Mouse (Mus musculus) neural tube, embryonic 11.5 days (tissue): ENCODE measurements around the gene 5031439G07Rik. TPM values are rescaled to one million over a fixed set of nuclear protein-coding genes. Genes with fewer than 3 reads are reported as not detected.
"Not testable (repeated sequence)": the region's sequence is repeated elsewhere in the genome, so short reads cannot be mapped to it uniquely, and the experiment has no call there.

Source experiments
- ATAC-seq: fragments of 200-750 bp; cut with Nextera tagmentation; 2 replicates; pipeline ENCODE4 v1.8.0; 2017; ENCODE audit warnings: moderate number of reproducible peaks, mild to moderate bottlenecking, moderate TSS enrichment, moderate library complexity; ENCODE audit not compliant: insufficient read depth, low FRiP score, low TSS enrichment
- DNase-seq: peaks from one replicate; pipeline ENCODE4 v3.0.0-alpha.2; 2015; ENCODE audit warnings: low spot score
- H3K27ac ChIP-seq: fragments of 300-500 bp; sonication (generic); 2 replicates; pipeline ENCODE4 v1.5.1; 2014; ENCODE audit warnings: low read depth, mild to moderate bottlenecking, low read length
- H3K27me3 ChIP-seq: fragments of 300-500 bp; sonication (generic); 2 replicates; pipeline ENCODE4 v1.6.1; 2014; ENCODE audit warnings: mild to moderate bottlenecking, low read length, mixed read lengths; ENCODE audit not compliant: control insufficient read depth, insufficient read depth
- H3K36me3 ChIP-seq: fragments of 300-500 bp; sonication (generic); 2 replicates; pipeline ENCODE4 v1.6.1; 2014; ENCODE audit warnings: mild to moderate bottlenecking, low read length, moderate library complexity, mixed read lengths; ENCODE audit not compliant: control insufficient read depth, insufficient read depth
- H3K4me1 ChIP-seq: fragments of 300-500 bp; sonication (generic); 2 replicates; pipeline ENCODE4 v1.6.1; 2014; ENCODE audit warnings: low read length, mixed read lengths; ENCODE audit not compliant: control insufficient read depth, insufficient read depth
- H3K4me2 ChIP-seq: fragments of 300-500 bp; sonication (generic); 2 replicates; pipeline ENCODE4 v1.6.1; 2014; ENCODE audit warnings: low read depth, mild to moderate bottlenecking, moderate library complexity
- H3K4me3 ChIP-seq: fragments of 300-500 bp; sonication (generic); 2 replicates; pipeline ENCODE4 v1.5.1; 2014; ENCODE audit warnings: low read depth, low read length
- H3K9ac ChIP-seq: fragments of 300-500 bp; sonication (generic); 2 replicates; pipeline ENCODE4 v1.6.1; 2014; ENCODE audit warnings: mild to moderate bottlenecking, low read length
- H3K9me3 ChIP-seq: fragments of 300-500 bp; sonication (generic); 2 replicates; pipeline ENCODE4 v1.6.1; 2016; ENCODE audit warnings: low read length; ENCODE audit not compliant: control insufficient read depth
- WGBS: fragments of 180-500 bp; shearing (Covaris S2); extraction: QIAGEN DNeasy Blood & Tissue Kit; methylation state at CpG from one replicate; pipeline ENCODE4 v1.1.7; 2014; 5-methylcytosine and 5-hydroxymethylcytosine counted together
- polyA plus RNA-seq: library from polyadenylated mRNA; unstranded; fragments of >200 nt; fragmentation: Nextera tagmentation; extraction: Ambion mirVana; gene quantifications from 2 replicates; pipeline ENCODE4 v1.2.1, GENCODE M21; 2014

5031439G07Rik gene
- polyA plus RNA-seq, result 36.4 and 39.3 TPM in 2 replicates

DNA sequence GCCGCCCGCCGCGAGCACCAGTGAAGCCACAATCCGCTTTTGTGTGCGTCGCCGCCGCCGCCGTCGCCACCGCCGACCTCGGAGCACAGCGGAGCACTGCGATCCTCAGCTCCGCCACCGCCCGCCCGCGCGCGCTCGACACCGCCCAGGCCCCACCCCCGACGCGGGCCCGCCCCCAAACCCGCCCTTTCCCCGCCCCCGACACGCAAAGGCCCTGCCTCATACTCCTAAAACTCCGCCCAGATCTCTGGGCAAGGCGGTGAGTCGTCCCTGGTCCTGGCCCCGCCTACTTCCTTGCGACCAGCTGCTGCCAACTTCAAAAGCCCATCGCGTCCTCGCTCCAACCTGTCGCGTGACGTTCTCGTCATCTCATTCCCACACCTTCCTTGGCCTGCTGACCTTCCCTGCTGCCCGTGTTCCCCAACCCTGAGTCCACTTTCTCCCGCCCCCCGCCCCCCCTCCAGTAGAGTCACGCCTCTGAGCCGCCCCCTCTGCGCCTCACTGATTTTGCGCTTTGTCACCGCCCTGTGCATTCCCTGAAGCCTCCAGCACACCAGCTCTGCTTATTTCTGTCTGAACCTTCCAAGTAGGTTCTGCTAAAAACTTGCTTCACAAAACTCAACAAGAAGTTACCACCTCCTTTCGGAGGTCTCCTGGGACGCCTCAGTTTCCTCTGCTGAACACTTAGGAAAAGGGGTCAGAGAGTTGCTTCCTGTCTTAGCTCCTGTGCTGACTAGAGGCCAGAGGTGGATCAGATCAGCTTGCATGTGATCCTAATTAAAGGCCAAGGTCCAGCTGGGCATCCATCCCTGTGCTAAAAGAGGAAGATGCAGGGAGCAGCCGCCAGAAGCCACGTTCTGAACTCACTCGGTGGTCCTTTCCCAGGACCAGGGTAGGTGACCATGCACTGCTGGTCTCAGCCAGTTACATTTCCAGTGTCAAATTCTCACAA, at the start of gene 5031439G07Rik:
Gene 5031439G07Rik, minus strand, starts transcription at position 678 of the 952 bp plus-strand sequence.
- H3K4me3 ChIP-seq, result peak within 1 kb of the TSS; percentile 87
- peak within 1 kb of the TSS; percentile 92 for H3K9ac ChIP-seq
- H3K36me3 ChIP-seq, result no peaks in the 10 kb centered on the region
- peaks cover 7% of the 10 kb centered on the region for H3K4me1 ChIP-seq
- H3K27me3 ChIP-seq, result no peaks in the 10 kb centered on the region; the same call in 1 of the 2 replicates
- peak within 1 kb of the TSS; percentile 81 for H3K4me2 ChIP-seq
- ATAC-seq (peak; percentile 87), DNase-seq (peak; percentile 92)
- H3K27ac ChIP-seq, result peak within 1 kb of the TSS; percentile 77
- WGBS, result 3% methylated on average over 25 of the region's 59 CpGs
- no peaks in the 10 kb centered on the region for H3K9me3 ChIP-seq

DNA sequence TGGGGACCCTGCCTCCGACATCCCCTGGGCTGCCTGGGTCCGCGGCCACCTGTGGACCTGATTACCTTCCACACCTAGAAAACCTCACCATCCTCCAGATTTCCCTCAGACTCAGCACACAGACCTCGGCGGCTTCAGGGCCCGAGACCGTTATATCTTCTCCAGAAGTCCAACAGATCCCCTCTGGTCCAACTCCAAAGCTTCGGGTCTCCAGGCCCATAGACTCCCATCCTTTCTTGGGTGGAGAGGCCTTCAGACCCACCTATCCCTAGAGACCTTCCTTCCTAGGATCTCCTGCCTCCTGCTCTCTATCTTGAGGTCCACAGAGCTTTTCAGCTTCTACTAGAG, 49.0 kb upstream of the 5031439G07Rik start:
- DNase-seq, result no peak
- peaks cover 7% of the 10 kb centered on the region for H3K4me1 ChIP-seq
- H3K36me3 ChIP-seq, result no peaks in the 10 kb centered on the region
- H3K27ac ChIP-seq, result no peak overlapping the region
- no peaks in the 10 kb centered on the region for H3K9me3 ChIP-seq
- H3K4me2 ChIP-seq, result peak overlapping the region; percentile 82
- H3K9ac ChIP-seq, result peak overlapping the region; percentile 88
- H3K27me3 ChIP-seq, result no peaks in the 10 kb centered on the region
- H3K4me3 ChIP-seq, result peak overlapping the region; percentile 77
- ATAC-seq, result peak; percentile 42; the same call in 1 of the 2 replicates
- 7% methylated on average over 8 of the region's 8 CpGs for WGBS

DNA sequence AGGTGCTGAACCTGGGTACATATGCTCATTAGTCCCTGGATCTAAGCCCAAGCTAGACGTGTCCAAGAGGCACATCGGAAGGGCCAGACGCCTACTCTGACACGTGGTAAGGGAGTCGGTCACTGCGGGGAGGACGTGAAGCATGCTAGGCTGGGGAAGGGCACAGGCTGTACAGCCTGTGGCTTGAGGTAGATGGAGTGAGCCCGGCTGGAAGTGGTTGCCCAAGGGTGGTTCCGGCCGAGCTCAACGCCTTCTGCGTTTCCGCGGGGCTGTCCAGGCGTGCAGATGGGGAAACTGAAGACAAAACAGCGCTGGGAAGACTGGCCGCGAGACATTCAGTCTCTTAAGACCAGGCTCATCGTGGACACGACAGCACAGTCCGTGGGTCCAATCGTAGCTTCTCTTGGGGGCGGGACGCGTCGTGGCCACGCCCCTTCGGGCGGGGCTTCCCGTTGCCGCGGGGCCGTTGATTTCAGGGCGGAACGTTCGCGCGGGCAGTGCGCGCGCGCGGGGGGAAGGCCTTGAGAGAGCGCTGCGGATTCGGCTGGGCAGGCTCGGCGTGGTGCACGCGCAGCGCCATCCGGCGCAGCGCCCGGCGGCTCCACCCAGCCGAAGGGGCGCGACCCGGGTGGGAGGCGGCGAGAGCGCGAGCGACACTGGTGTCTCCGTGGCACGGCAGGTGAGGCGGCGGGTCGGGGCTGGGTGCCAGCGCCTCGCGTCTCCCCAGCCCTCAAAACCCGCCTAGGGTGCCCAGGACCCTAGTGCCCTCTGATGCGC, 48.4 kb upstream of the 5031439G07Rik start:
- H3K4me1 ChIP-seq, result peaks cover 7% of the 10 kb centered on the region; the same call in 1 of the 2 replicates
- H3K27ac ChIP-seq, result no peak overlapping the region
- H3K4me2 ChIP-seq, result peak overlapping the region; percentile 82
- peak overlapping the region; percentile 88 for H3K9ac ChIP-seq
- peak overlapping the region; percentile 77 for H3K4me3 ChIP-seq
- no peaks in the 10 kb centered on the region for H3K36me3 ChIP-seq
- ATAC-seq (peak; percentile 93), DNase-seq (peak; percentile 100)
- WGBS, result under 1% methylated on average over 64 of the region's 75 CpGs
- no peaks in the 10 kb centered on the region for H3K9me3 ChIP-seq
- H3K27me3 ChIP-seq, result no peaks in the 10 kb centered on the region

DNA sequence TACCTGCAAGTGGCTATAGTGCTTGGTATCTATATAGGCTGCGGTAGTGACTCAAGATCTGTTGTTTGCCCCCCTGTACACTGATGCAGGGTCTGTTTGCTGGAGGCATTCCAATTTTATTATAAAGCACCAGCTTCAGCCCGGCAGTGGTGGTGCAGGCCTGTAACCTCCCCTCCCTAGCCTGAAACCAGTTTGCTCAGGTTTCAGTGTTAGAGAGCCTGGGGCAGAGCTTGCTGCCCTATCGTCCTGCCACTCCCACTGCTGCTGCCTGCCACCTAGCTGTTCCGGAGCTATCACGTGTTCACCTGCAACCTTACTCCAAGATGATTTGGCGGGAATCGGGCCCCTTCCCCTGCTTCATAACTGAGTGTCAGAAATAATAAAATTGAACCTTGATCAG, 45.6 kb upstream of the 5031439G07Rik start:
- not testable (repeated sequence) for H3K36me3 ChIP-seq, ATAC-seq, H3K9me3 ChIP-seq, H3K27me3 ChIP-seq, H3K4me1 ChIP-seq, H3K4me3 ChIP-seq, DNase-seq, H3K4me2 ChIP-seq, H3K27ac ChIP-seq, H3K9ac ChIP-seq
- 50% methylated on average over 7 of the region's 7 CpGs for WGBS

DNA sequence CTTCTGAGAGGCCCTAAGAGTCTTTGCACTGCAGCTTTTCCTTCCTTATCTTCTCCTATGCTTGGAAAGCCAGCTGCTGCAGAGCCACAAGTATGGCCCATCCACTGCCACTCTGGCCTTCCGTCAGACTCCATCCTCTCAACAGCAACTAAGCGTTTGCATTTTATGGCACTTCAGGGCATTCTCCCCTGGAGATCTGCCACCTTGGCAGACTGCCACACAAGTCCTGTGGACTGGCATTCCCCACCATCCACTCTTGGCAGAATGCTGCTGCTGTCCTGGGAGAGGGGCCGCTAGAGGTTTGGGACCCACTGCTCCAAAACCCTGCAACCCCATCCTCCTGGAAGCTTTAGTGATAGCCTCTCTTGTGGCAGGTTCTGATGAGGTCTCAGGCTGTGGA, 43.5 kb upstream of the 5031439G07Rik start:
- Histone ChIP-seq H3K27ac (no peak overlapping the region), H3K9me3 (no peaks in the 10 kb centered on the region), H3K9ac (no peak overlapping the region), H3K36me3 (no peaks in the 10 kb centered on the region), H3K4me1 (no peaks in the 10 kb centered on the region), H3K4me3 (no peak overlapping the region), H3K4me2 (no peak overlapping the region), H3K27me3 (no peaks in the 10 kb centered on the region)
- WGBS, result 83% methylated on average over 3 of the region's 3 CpGs
- no peak for DNase-seq
- ATAC-seq, result no peak

DNA sequence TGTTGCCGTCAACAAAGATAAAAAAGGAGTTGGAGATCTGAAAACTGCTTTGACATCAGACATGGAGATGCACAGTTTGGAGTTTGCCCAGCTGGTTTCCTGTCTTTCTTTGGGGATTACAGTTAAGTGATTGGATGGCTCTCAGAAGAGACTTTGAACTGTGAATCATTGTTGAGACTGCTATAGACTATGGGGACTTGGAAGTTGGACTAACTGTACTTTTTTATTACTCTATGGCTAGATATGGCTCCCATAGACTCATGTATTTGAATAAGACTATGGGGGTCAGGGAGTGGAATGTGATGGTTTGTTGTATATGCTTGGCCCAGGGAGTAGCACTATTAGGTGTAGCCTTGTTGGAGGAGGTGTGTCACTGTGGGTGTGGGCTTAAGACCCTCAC, 42.3 kb upstream of the 5031439G07Rik start:
- not testable (repeated sequence) for H3K9ac ChIP-seq, DNase-seq, H3K27ac ChIP-seq, H3K4me1 ChIP-seq, H3K4me2 ChIP-seq, H3K36me3 ChIP-seq, H3K9me3 ChIP-seq, H3K27me3 ChIP-seq, ATAC-seq, H3K4me3 ChIP-seq
- WGBS, result 82% methylated on average over 1 of the region's 1 CpGs

DNA sequence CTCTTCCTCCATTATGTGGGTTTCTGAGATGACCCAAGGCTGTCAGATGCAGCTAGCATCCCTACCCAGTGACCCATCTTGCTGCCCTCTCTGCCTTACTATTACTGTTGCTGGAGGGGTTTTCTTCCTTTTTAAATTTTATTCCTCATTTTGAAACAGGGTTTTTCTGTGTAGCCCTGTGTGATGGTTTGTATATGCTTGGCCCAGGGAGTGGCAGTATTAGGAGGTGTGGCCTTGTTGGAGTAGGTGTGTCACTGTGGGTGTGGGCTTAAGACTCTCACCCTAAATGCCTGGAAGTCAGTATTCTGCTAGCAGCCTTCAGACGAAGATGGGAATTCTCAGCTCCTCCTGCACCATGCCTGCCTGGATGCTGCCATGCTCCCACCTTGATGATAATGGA, 40.3 kb upstream of the 5031439G07Rik start, which contains the start of gene Fam118a:
Gene Fam118a, plus strand, starts transcription at position 301 of the 400 bp plus-strand sequence.
- H3K4me3 ChIP-seq, H3K27ac ChIP-seq, H3K36me3 ChIP-seq, H3K27me3 ChIP-seq, H3K4me1 ChIP-seq, H3K9ac ChIP-seq, H3K4me2 ChIP-seq, H3K9me3 ChIP-seq, ATAC-seq, DNase-seq: not testable (repeated sequence)
- 58% methylated on average over 1 of the region's 1 CpGs for WGBS

DNA sequence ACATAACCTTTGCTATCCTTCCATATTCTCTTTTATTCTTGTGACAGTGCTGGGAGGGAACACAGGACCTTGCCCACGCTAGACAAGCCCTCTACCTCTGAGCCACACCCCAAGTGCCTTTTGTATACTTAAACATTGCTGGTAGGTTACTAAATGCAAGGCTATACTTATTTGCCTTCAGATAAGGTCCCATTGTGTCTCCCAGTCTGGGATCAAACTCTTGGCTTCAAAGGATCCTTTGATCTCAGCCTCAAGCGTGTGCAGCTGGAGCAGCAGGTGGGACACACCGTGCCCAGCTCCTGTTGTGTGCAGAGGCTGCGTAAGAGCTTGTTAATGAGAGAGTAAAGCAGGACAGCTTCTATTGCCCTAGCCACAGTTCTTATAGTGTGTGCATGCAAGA, 39.4 kb upstream of the 5031439G07Rik start:
- no peak overlapping the region for H3K4me2 ChIP-seq
- H3K36me3 ChIP-seq, result no peaks in the 10 kb centered on the region
- ATAC-seq, result no peak
- no peak overlapping the region for H3K9ac ChIP-seq
- 36% methylated on average over 4 of the region's 4 CpGs for WGBS
- H3K4me3 ChIP-seq, result no peak overlapping the region
- no peak for DNase-seq
- H3K27me3 ChIP-seq, result no peaks in the 10 kb centered on the region
- no peak overlapping the region for H3K27ac ChIP-seq
- no peaks in the 10 kb centered on the region for H3K4me1 ChIP-seq
- no peaks in the 10 kb centered on the region for H3K9me3 ChIP-seq
